ENCODE assay signal across 16 mouse cellular contexts in the genomic region with DNA sequence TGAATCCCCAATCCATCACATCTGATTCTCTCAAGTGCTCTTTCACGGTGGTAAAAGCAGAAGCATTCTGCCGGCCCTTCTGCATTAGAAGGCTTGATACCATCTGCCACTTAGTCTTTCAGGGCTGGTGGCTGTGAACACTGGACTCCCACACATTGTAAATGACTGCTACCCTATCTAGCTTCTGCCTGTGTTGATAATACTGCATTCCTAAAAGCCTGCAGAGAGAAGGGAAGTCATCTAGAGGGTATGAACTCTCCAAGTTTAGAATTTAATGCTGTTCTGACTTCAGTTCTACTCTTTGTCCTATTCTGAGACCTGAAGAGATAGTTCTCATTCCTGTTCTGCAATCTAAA.
DNase-seq lines count a peak whose midpoint lies in the region; ATAC-seq and TF ChIP-seq lines count a peak whose summit lies in the region.
"Had no signal": no experiment of that assay in that cellular context is flagged by ENCODE, and none has a peak within 500 bp of the region (broad histone marks: within the 10 kb centered on the region; RNA-seq: fewer than 3 reads in every experiment).

No protein-coding gene starts in this region.

- peak overlapping the region; percentile 61 for H3K27ac ChIP-seq in heart, embryonic 12.5 days (ENCODE audit: poor library complexity, severe bottlenecking)
- H3K27ac ChIP-seq in kidney, embryonic 14.5 days (ENCODE audit: low read depth, low read length) = no peak overlapping the region
- H3K27ac ChIP-seq in liver, adult 2 months (replicated peaks; ENCODE audit: insufficient read depth, low read depth, low read length) = peak overlapping the region; percentile 80; the same call in 1 of the 2 replicates
- no peak overlapping the region for H3K27ac ChIP-seq in liver, embryonic 12.5 days
- H3K27ac ChIP-seq: embryonic facial prominence, embryonic 12.5 days; forebrain, embryonic 15.5 days had no signal

- TF ChIP-seq CTCF in liver, adult 2 months (IDR thresholded peaks at IDR 0.05; ENCODE audit: low read depth, low read length) = no peak

- H3K9ac ChIP-seq in heart, embryonic 12.5 days = no peak overlapping the region
- H3K9ac ChIP-seq in kidney, embryonic 14.5 days (ENCODE audit: low read depth, low read length) = no peak overlapping the region
- H3K9ac ChIP-seq in liver, adult 2 months (ENCODE audit: low read depth, low read length) = no peak overlapping the region
- H3K9ac ChIP-seq in liver, embryonic 12.5 days = no peak overlapping the region
- H3K9ac ChIP-seq: embryonic facial prominence, embryonic 12.5 days; forebrain, embryonic 15.5 days; liver, postnatal 0 days had no signal

- WGBS in heart, embryonic 12.5 days = 0% methylated on average over 2 of the region's 2 CpGs
- 5% methylated on average over 2 of the region's 2 CpGs for WGBS in kidney, embryonic 14.5 days
- WGBS in liver, adult 2 months = 39% methylated on average over 2 of the region's 2 CpGs
- WGBS in liver, embryonic 12.5 days (ENCODE audit: insufficient replicate concordance) = 11% methylated on average over 2 of the region's 2 CpGs

- peak; percentile 48; the same call in 1 of the 2 replicates for ATAC-seq in heart, embryonic 12.5 days (ENCODE audit: insufficient number of reproducible peaks, low FRiP score)
- ATAC-seq in kidney, embryonic 14.5 days (ENCODE audit: low FRiP score, low TSS enrichment) = 0 out of 2 replicates have a peak, but pooled peaks have one; percentile 57
- no peak for ATAC-seq in liver, embryonic 12.5 days
- ATAC-seq: activated CD4-positive, CD25-positive, alpha-beta regulatory T cell, adult 4 months; forebrain, embryonic 15.5 days; liver, postnatal 0 days; Patski had no signal

- H3K4me2 ChIP-seq in heart, embryonic 12.5 days = peak overlapping the region; percentile 11
- H3K4me2 ChIP-seq in kidney, embryonic 14.5 days (replicated peaks; ENCODE audit: low read depth, low read length) = no peak overlapping the region
- no peak overlapping the region for H3K4me2 ChIP-seq in liver, embryonic 12.5 days
- H3K4me2 ChIP-seq: embryonic facial prominence, embryonic 12.5 days; forebrain, embryonic 15.5 days had no signal

- DNase-seq in heart, adult 11 months = no peak
- DNase-seq in kidney, adult 8-10 months = no peak
- peak; percentile 27 for DNase-seq in liver, adult 2 months (ENCODE audit: extremely low read depth, low read depth, low spot score)
- no peak for DNase-seq in spleen, postnatal 14 days (ENCODE audit: low spot score in 2 of 2)
- DNase-seq: adrenal gland, postnatal 25 days; cerebellum, adult 2 months; liver, postnatal 0 days; lung, postnatal 36 days; thymus, postnatal 14 days had no signal

- no peaks in the 10 kb centered on the region for H3K9me3 ChIP-seq in heart, embryonic 12.5 days (replicated peaks)
- no peaks in the 10 kb centered on the region for H3K9me3 ChIP-seq in kidney, embryonic 14.5 days (ENCODE audit: control insufficient read depth, low read length)
- no peaks in the 10 kb centered on the region for H3K9me3 ChIP-seq in liver, embryonic 12.5 days (replicated peaks)
- H3K9me3 ChIP-seq: embryonic facial prominence, embryonic 12.5 days; forebrain, embryonic 15.5 days had no signal

- H3K4me3 ChIP-seq in heart, embryonic 12.5 days = no peak overlapping the region
- H3K4me3 ChIP-seq in kidney, embryonic 14.5 days (ENCODE audit: low read length) = no peak overlapping the region
- no peak overlapping the region for H3K4me3 ChIP-seq in liver, adult 2 months (ENCODE audit: insufficient read depth, low read depth, low read length)
- no peak overlapping the region for H3K4me3 ChIP-seq in liver, embryonic 12.5 days
- H3K4me3 ChIP-seq: embryonic facial prominence, embryonic 12.5 days; forebrain, embryonic 15.5 days had no signal

- TF ChIP-seq POLR2A in liver, adult 2 months (IDR thresholded peaks at IDR 0.05; ENCODE audit: extremely low read depth, insufficient read depth, low read length) = no peak

- H3K4me1 ChIP-seq in heart, embryonic 12.5 days (replicated peaks) = peaks cover 28% of the 10 kb centered on the region
- H3K4me1 ChIP-seq in kidney, embryonic 14.5 days (ENCODE audit: control insufficient read depth, insufficient read depth, low read length) = peaks cover 15% of the 10 kb centered on the region
- no peaks in the 10 kb centered on the region for H3K4me1 ChIP-seq in liver, adult 2 months (ENCODE audit: control insufficient read depth, insufficient read depth, low read length)
- H3K4me1 ChIP-seq in liver, embryonic 12.5 days = no peaks in the 10 kb centered on the region

- H3K27me3 ChIP-seq in heart, embryonic 12.5 days (replicated peaks) = no peaks in the 10 kb centered on the region
- no peaks in the 10 kb centered on the region for H3K27me3 ChIP-seq in kidney, embryonic 14.5 days (ENCODE audit: control insufficient read depth, insufficient read depth, low read length)
- no peaks in the 10 kb centered on the region for H3K27me3 ChIP-seq in liver, adult 2 months (ENCODE audit: control insufficient read depth, insufficient read depth, low read length)
- H3K27me3 ChIP-seq in liver, embryonic 12.5 days (replicated peaks) = no peaks in the 10 kb centered on the region
- H3K27me3 ChIP-seq: embryonic facial prominence, embryonic 12.5 days; forebrain, embryonic 15.5 days; Patski had no signal

- H3K36me3 ChIP-seq in heart, embryonic 12.5 days = no peaks in the 10 kb centered on the region
- H3K36me3 ChIP-seq in kidney, embryonic 14.5 days (ENCODE audit: control insufficient read depth, insufficient read depth, low read length) = no peaks in the 10 kb centered on the region
- no peaks in the 10 kb centered on the region for H3K36me3 ChIP-seq in liver, adult 2 months (ENCODE audit: control insufficient read depth, insufficient read depth, low read length)
- no peaks in the 10 kb centered on the region for H3K36me3 ChIP-seq in liver, embryonic 12.5 days
- H3K36me3 ChIP-seq: embryonic facial prominence, embryonic 12.5 days; forebrain, embryonic 15.5 days had no signal

- H3K79me2 ChIP-seq in liver, adult 2 months (ENCODE audit: control insufficient read depth, insufficient read depth, low read length) = no peaks in the 10 kb centered on the region; the same call in 1 of the 2 replicates

Comparison
In these comparisons a context has a peak if more than half of its experiments do, and no peak if none do; other contexts are left out.
1. H3K27ac ChIP-seq: peak in heart, embryonic 12.5 days (single experiment) and liver, adult 2 months (single experiment); none in kidney, embryonic 14.5 days (single experiment) and liver, embryonic 12.5 days (single experiment).